Mouse (Mus musculus) cortical plate, adult 2 months (tissue): Measurements from ENCODE around the gene Med12l.

Source experiments
- CTCF ChIP-seq: fragments of 200-500 bp; IDR thresholded peaks from 2 replicates; pipeline ENCODE4 v1.5.1; 2011; ENCODE audit warnings: mild to moderate bottlenecking, control low read depth, low read length; ENCODE audit not compliant: insufficient read depth; ENCODE audit errors: extremely low read depth
- POLR2A ChIP-seq: fragments of 200-500 bp; IDR thresholded peaks from 2 replicates; pipeline ENCODE4 v1.6.1; 2011; ENCODE audit warnings: mild to moderate bottlenecking, low read length, control low read depth; ENCODE audit not compliant: insufficient read depth; ENCODE audit errors: extremely low read depth

GRCm38 (mm10) chr3:59257740-59258664 is 252.4 kb downstream of the Med12l start:
- TF ChIP-seq CTCF (no peak), POLR2A (no peak)
